ENCODE assay signal across 20 mouse cellular contexts in the genomic region with DNA sequence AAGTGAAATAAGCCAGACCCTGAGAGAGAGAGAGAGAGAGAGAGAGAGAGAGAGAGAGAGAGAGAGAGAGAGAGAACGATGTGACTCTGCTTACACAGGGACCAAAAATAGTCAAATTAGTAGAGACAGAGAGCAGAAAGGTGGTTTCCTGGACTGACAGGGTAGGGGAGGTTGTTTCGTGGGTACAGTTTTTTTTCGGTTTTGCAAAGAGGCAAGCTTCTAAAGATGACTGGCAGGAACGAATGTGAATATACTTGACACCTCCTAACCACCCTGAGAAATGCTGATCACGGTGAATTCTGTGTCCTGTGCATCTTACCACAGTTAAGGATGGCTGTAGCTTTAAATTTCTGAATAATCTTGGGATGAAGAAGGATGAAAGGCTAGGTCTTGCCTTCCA.
DNase-seq lines count a peak whose midpoint lies in the region; ATAC-seq and TF ChIP-seq lines count a peak whose summit lies in the region.
"Had no signal": no experiment of that assay in that cellular context is flagged by ENCODE, and none has a peak within 500 bp of the region (broad histone marks: within the 10 kb centered on the region; RNA-seq: fewer than 3 reads in every experiment).

No protein-coding gene starts in this region.

- 5% methylated on average over 5 of the region's 5 CpGs for WGBS in thymus, adult 2 months
- WGBS in small intestine, adult 2 months, result 73% methylated on average over 5 of the region's 5 CpGs
- WGBS in hindbrain, embryonic 10.5 days, result 85% methylated on average over 5 of the region's 5 CpGs

- peak; percentile 20 for DNase-seq in thymus, adult 2 months
- DNase-seq in thymus, postnatal 36 days, result no peak
- DNase-seq in induced T-regulatory cell, adult 2 months (ENCODE audit: low read depth), result peak; percentile 92
- DNase-seq in retina, postnatal 1 day, result no peak
- no peak for DNase-seq in adrenal gland, adult (ENCODE audit: inconsistent age in 2 of 2, low spot score in 1 of 2)
- DNase-seq in hindbrain, embryonic 10.5 days (ENCODE audit: low spot score), result no peak
- DNase-seq: adrenal gland, adult 2 months; cerebellum, postnatal 14 days; forebrain, postnatal 0 days; gastrocnemius, adult 2 months; heart, postnatal 14 days; kidney, adult 18-20 months; kidney, postnatal 10 days; layer of hippocampus, postnatal 36 days; right cerebral cortex, postnatal 25 days had no signal

- H3K27ac ChIP-seq in thymus, adult 2 months (ENCODE audit: control insufficient read depth, insufficient read depth, low read length), result peak overlapping the region; percentile 50
- H3K27ac ChIP-seq in small intestine, adult 2 months (ENCODE audit: insufficient read depth, low read depth, low read length), result peak overlapping the region; percentile 43
- no peak overlapping the region for H3K27ac ChIP-seq in hindbrain, embryonic 10.5 days
- H3K27ac ChIP-seq: gastrocnemius, adult 2 months; hindbrain, embryonic 15.5 days; liver, embryonic 14.5 days; midbrain, embryonic 13.5 days had no signal

- H3K27me3 ChIP-seq in thymus, adult 2 months (ENCODE audit: control insufficient read depth, insufficient read depth, low read length), result no peaks in the 10 kb centered on the region
- H3K27me3 ChIP-seq in small intestine, adult 2 months (ENCODE audit: control insufficient read depth, insufficient read depth, low read length), result no peaks in the 10 kb centered on the region
- H3K27me3 ChIP-seq in hindbrain, embryonic 10.5 days (ENCODE audit: insufficient read depth, poor library complexity, severe bottlenecking), result no peaks in the 10 kb centered on the region
- H3K27me3 ChIP-seq: hindbrain, embryonic 15.5 days; midbrain, embryonic 13.5 days had no signal

- no peaks in the 10 kb centered on the region for H3K36me3 ChIP-seq in thymus, adult 2 months (ENCODE audit: control insufficient read depth, insufficient read depth, low read length)
- no peaks in the 10 kb centered on the region for H3K36me3 ChIP-seq in small intestine, adult 2 months (ENCODE audit: control insufficient read depth, insufficient read depth, low read length)
- H3K36me3 ChIP-seq in hindbrain, embryonic 10.5 days, result no peaks in the 10 kb centered on the region
- H3K36me3 ChIP-seq: hindbrain, embryonic 15.5 days; midbrain, embryonic 13.5 days had no signal

- H3K4me3 ChIP-seq in thymus, adult 2 months (ENCODE audit: control insufficient read depth, insufficient read depth, low read length), result no peak overlapping the region
- H3K4me3 ChIP-seq in small intestine, adult 2 months (ENCODE audit: low read depth, low read length), result no peak overlapping the region
- no peak overlapping the region for H3K4me3 ChIP-seq in hindbrain, embryonic 10.5 days
- H3K4me3 ChIP-seq: gastrocnemius, adult 2 months; hindbrain, embryonic 15.5 days; midbrain, embryonic 13.5 days had no signal

- ATAC-seq in CD4-positive, CD25-positive, alpha-beta regulatory T cell, adult 4 months, result peak; percentile 79
- ATAC-seq: forebrain, postnatal 0 days; midbrain, embryonic 13.5 days had no signal

- TF ChIP-seq CTCF in thymus, adult 2 months (IDR thresholded peaks at IDR 0.05; ENCODE audit: borderline replicate concordance, control insufficient read depth, extremely low read depth, insufficient read depth, low read length, poor library complexity), result no peak
- TF ChIP-seq CTCF in small intestine, adult 2 months (IDR thresholded peaks at IDR 0.05; ENCODE audit: extremely low read depth, insufficient read length, insufficient replicate concordance, low read depth, low read length), result no peak

- TF ChIP-seq POLR2A in thymus, adult 2 months (IDR thresholded peaks at IDR 0.05; ENCODE audit: control insufficient read depth, extremely low read depth, insufficient read depth, low read length, poor library complexity), result no peak
- TF ChIP-seq POLR2A in small intestine, adult 2 months (IDR thresholded peaks at IDR 0.05; ENCODE audit: low read depth, low read length), result no peak

- H3K4me1 ChIP-seq in thymus, adult 2 months (replicated peaks; ENCODE audit: control insufficient read depth, insufficient read depth, low read length), result peaks cover 47% of the 10 kb centered on the region
- peaks cover 24% of the 10 kb centered on the region for H3K4me1 ChIP-seq in small intestine, adult 2 months (ENCODE audit: control insufficient read depth, insufficient read depth, insufficient read length, low read length)
- peaks cover 23% of the 10 kb centered on the region for H3K4me1 ChIP-seq in hindbrain, embryonic 10.5 days (replicated peaks)

- no peaks in the 10 kb centered on the region for H3K9me3 ChIP-seq in hindbrain, embryonic 10.5 days
- H3K9me3 ChIP-seq: hindbrain, embryonic 15.5 days; midbrain, embryonic 13.5 days had no signal

Comparison
In these comparisons a context has a peak if more than half of its experiments do, and no peak if none do; other contexts are left out.
1. DNase-seq: peak in thymus, adult 2 months (single experiment) and induced T-regulatory cell, adult 2 months (single experiment); none in thymus, postnatal 36 days (0 of 2), retina, postnatal 1 day (single experiment), adrenal gland, adult (0 of 2) and hindbrain, embryonic 10.5 days (single experiment).